Mouse (Mus musculus): ENCODE data around the gene Shisa5. TPM values are rescaled to one million over a fixed set of nuclear protein-coding genes. Genes with fewer than 3 reads are reported as not detected.

Gene Shisa5
- polyA plus RNA-seq, 1 experiment from 2014 or later = 64.6 TPM

GRCm38 (mm10) chr9:109007025-109007780, 31.2 kb upstream of the Shisa5 start:
- ATAC-seq (ENCODE audit: low FRiP score) = no peak
- no peak overlapping the region for H3K27ac ChIP-seq
- no peaks in the 10 kb centered on the region for H3K27me3 ChIP-seq
- H3K9me3 ChIP-seq = no peaks in the 10 kb centered on the region
- no peak overlapping the region for H3K4me3 ChIP-seq
- no peaks in the 10 kb centered on the region for H3K4me1 ChIP-seq (replicated peaks)
- no peak overlapping the region for H3K4me2 ChIP-seq
- H3K9ac ChIP-seq = peak overlapping the region; percentile 39; the same call in 1 of the 2 replicates
- WGBS = 87% methylated on average over 21 of the region's 21 CpGs
- H3K36me3 ChIP-seq = peaks cover 71% of the 10 kb centered on the region

DNA sequence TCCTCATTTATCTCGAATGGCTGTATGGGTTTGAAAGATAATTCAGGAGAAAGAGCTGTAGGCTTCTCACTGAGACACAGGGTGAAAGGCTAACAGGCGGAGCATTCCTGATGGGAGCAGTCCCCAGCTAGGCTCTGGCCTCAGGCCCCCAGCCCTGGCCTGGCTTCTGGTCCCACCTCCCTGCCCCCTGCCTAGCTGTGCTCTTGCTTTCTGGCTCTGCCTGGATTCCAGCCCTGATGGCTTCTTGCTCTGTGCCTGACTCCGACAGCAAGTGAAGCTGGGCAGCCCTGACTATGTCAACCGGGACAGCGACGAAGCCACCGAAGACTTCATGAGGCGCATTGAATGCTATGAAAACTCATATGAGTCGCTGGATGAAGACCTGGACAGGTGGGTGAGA, 30.3 kb upstream of the Shisa5 start:
- no peaks in the 10 kb centered on the region for H3K9me3 ChIP-seq
- H3K36me3 ChIP-seq = peaks cover 72% of the 10 kb centered on the region
- ATAC-seq (ENCODE audit: low FRiP score) = no peak
- H3K27me3 ChIP-seq = no peaks in the 10 kb centered on the region
- WGBS = 81% methylated on average over 9 of the region's 9 CpGs
- H3K27ac ChIP-seq = no peak overlapping the region
- no peaks in the 10 kb centered on the region for H3K4me1 ChIP-seq (replicated peaks)
- no peak overlapping the region for H3K4me3 ChIP-seq
- H3K9ac ChIP-seq = 0 out of 2 replicates have a peak overlapping the region, but pooled peaks have one; percentile 2
- H3K4me2 ChIP-seq = no peak overlapping the region

DNA sequence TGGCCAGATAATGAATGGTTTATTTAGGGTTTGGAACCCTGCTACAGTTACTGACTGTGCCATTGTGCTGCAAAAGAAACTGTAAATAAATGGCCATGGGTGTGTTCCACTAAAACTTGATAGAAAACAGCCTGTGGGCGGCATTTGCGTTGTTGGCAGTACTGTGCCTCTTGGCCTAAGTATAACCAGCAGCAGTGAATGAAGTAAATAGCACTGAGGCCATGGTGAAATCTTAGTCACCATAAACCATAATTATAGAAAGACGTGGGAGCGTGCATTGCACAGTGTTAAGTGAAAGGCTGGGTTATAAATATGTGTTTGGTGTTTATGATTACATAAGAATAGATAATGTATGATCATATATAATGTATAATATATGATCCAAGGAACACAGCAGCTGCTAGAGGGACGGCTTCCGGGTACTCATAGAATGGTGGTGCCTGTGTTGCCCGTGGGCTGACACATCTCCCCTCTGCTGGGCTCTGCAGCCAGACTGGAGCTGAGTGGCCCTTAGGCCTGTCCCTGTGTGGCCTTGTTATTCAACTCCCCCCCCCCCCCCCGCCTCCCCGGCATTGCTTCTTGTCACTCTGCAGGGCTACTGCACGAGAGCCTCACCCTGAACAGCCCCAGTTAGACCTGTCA, 29.2 kb upstream of the Shisa5 start:
- H3K4me1 ChIP-seq (replicated peaks) = no peaks in the 10 kb centered on the region
- peaks cover 78% of the 10 kb centered on the region for H3K36me3 ChIP-seq

GRCm38 (mm10) chr9:109009636-109010315, 28.6 kb upstream of the Shisa5 start:
- H3K27ac ChIP-seq = no peak overlapping the region
- H3K36me3 ChIP-seq = peaks cover 78% of the 10 kb centered on the region
- no peak overlapping the region for H3K4me3 ChIP-seq
- H3K9me3 ChIP-seq = no peaks in the 10 kb centered on the region
- ATAC-seq (ENCODE audit: low FRiP score) = no peak
- no peaks in the 10 kb centered on the region for H3K27me3 ChIP-seq
- WGBS = 64% methylated on average over 17 of the region's 17 CpGs
- H3K4me1 ChIP-seq (replicated peaks) = no peaks in the 10 kb centered on the region
- 0 out of 2 replicates have a peak overlapping the region, but pooled peaks have one; percentile 2 for H3K9ac ChIP-seq
- no peak overlapping the region for H3K4me2 ChIP-seq

More for the DNA sequence above, 29.2 kb upstream of the Shisa5 start:
- no peak for ATAC-seq (ENCODE audit: low FRiP score)
- H3K27ac ChIP-seq = no peak overlapping the region
- no peak overlapping the region for H3K4me3 ChIP-seq
- H3K27me3 ChIP-seq = no peaks in the 10 kb centered on the region
- 67% methylated on average over 9 of the region's 10 CpGs for WGBS
- H3K4me2 ChIP-seq = no peak overlapping the region
- no peaks in the 10 kb centered on the region for H3K9me3 ChIP-seq
- H3K9ac ChIP-seq = no peak overlapping the region

GRCm38 (mm10) chr9:109010316-109010690, 28.1 kb upstream of the Shisa5 start:
- Histone ChIP-seq H3K4me2 (no peak overlapping the region), H3K4me3 (no peak overlapping the region), H3K27ac (no peak overlapping the region), H3K9me3 (no peaks in the 10 kb centered on the region), H3K27me3 (no peaks in the 10 kb centered on the region), H3K9ac (no peak overlapping the region), H3K4me1 (replicated peaks) (no peaks in the 10 kb centered on the region), H3K36me3 (peaks cover 77% of the 10 kb centered on the region)
- no peak for ATAC-seq (ENCODE audit: low FRiP score)
- 91% methylated on average over 14 of the region's 14 CpGs for WGBS

GRCm38 (mm10) chr9:109015397-109015796, 23.0 kb upstream of the Shisa5 start:
- Histone ChIP-seq H3K9ac (no peak overlapping the region), H3K36me3 (peaks cover 39% of the 10 kb centered on the region), H3K27ac (no peak overlapping the region), H3K4me3 (no peak overlapping the region), H3K4me1 (replicated peaks) (no peaks in the 10 kb centered on the region), H3K9me3 (no peaks in the 10 kb centered on the region), H3K4me2 (no peak overlapping the region), H3K27me3 (no peaks in the 10 kb centered on the region)
- 81% methylated on average over 8 of the region's 8 CpGs for WGBS
- no peak for ATAC-seq (ENCODE audit: low FRiP score)

GRCm38 (mm10) chr9:109016973-109017604, 21.3 kb upstream of the Shisa5 start:
- no peaks in the 10 kb centered on the region for H3K4me1 ChIP-seq (replicated peaks)
- no peak for ATAC-seq (ENCODE audit: low FRiP score)
- no peak overlapping the region for H3K27ac ChIP-seq
- H3K9ac ChIP-seq = no peak overlapping the region
- H3K9me3 ChIP-seq = no peaks in the 10 kb centered on the region
- no peak overlapping the region for H3K4me2 ChIP-seq
- H3K4me3 ChIP-seq = no peak overlapping the region
- WGBS = 79% methylated on average over 11 of the region's 11 CpGs
- H3K36me3 ChIP-seq = peaks cover 22% of the 10 kb centered on the region
- H3K27me3 ChIP-seq = no peaks in the 10 kb centered on the region

DNA sequence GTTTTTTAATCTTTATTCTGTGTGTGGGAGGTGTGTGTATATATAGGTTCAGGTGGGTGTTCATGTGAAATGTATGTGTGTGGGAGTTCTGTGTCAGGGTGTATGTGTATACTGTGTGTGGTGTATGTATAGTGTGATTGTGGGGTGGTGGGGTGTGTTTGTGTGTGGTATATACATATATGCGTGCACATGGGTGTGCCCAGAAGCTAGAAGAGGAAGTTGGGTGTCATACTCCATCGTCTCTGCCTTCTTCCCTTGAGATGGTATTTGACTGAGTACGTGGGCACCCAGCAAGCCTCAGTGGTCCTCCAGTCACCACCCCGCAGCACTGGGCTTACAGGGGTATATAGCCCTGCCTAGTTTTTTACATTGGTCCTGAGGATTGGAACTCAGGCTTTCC, 16.9 kb upstream of the Shisa5 start:
- no peak for ATAC-seq (ENCODE audit: low FRiP score)
- H3K27ac ChIP-seq = no peak overlapping the region
- 95% methylated on average over 4 of the region's 4 CpGs for WGBS
- H3K9me3 ChIP-seq = no peaks in the 10 kb centered on the region
- H3K9ac ChIP-seq = no peak overlapping the region
- H3K4me1 ChIP-seq (replicated peaks) = no peaks in the 10 kb centered on the region
- H3K36me3 ChIP-seq = peaks cover 35% of the 10 kb centered on the region
- no peak overlapping the region for H3K4me3 ChIP-seq
- H3K4me2 ChIP-seq = no peak overlapping the region
- no peaks in the 10 kb centered on the region for H3K27me3 ChIP-seq

GRCm38 (mm10) chr9:109022866-109023685, 15.3 kb upstream of the Shisa5 start:
- Histone ChIP-seq H3K4me2 (no peak overlapping the region), H3K4me1 (replicated peaks) (no peaks in the 10 kb centered on the region), H3K9me3 (no peaks in the 10 kb centered on the region), H3K27me3 (no peaks in the 10 kb centered on the region), H3K9ac (no peak overlapping the region), H3K36me3 (peaks cover 38% of the 10 kb centered on the region), H3K4me3 (no peak overlapping the region), H3K27ac (no peak overlapping the region)
- ATAC-seq (ENCODE audit: low FRiP score) = no peak
- 94% methylated on average over 17 of the region's 17 CpGs for WGBS

DNA sequence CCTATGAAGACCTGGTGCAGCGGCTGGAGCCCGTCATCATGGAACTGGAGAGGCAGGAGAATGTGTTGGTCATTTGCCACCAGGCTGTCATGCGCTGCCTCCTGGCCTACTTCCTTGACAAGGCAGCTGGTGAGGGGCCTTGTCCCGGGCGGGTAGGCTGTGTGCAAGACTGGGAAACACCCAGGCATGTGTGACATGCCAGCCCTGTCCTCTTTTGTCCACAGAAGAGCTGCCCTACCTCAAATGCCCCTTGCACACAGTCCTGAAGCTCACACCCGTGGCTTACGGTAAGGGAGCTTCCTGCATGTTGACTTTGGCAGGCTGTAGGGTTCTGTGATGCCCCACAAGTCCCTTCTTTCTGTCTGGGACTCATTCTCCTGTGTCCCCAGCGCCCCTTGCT, 10.8 kb upstream of the Shisa5 start:
- H3K9me3 ChIP-seq = no peaks in the 10 kb centered on the region
- 82% methylated on average over 8 of the region's 8 CpGs for WGBS
- no peak overlapping the region for H3K4me2 ChIP-seq
- H3K9ac ChIP-seq = no peak overlapping the region
- H3K4me1 ChIP-seq (replicated peaks) = no peaks in the 10 kb centered on the region
- H3K27ac ChIP-seq = no peak overlapping the region
- no peak for ATAC-seq (ENCODE audit: low FRiP score)
- H3K36me3 ChIP-seq = peaks cover 65% of the 10 kb centered on the region
- no peaks in the 10 kb centered on the region for H3K27me3 ChIP-seq
- H3K4me3 ChIP-seq = no peak overlapping the region

GRCm38 (mm10) chr9:109028421-109028820, 9.9 kb upstream of the Shisa5 start:
- peaks cover 60% of the 10 kb centered on the region for H3K36me3 ChIP-seq
- no peak overlapping the region for H3K27ac ChIP-seq
- no peak overlapping the region for H3K4me2 ChIP-seq
- no peak overlapping the region for H3K4me3 ChIP-seq
- no peak for ATAC-seq (ENCODE audit: low FRiP score)
- H3K4me1 ChIP-seq (replicated peaks) = no peaks in the 10 kb centered on the region
- no peaks in the 10 kb centered on the region for H3K27me3 ChIP-seq
- no peak overlapping the region for H3K9ac ChIP-seq
- no peaks in the 10 kb centered on the region for H3K9me3 ChIP-seq
- WGBS = 85% methylated on average over 3 of the region's 3 CpGs

All from hindbrain, embryonic 13.5 days (tissue).